Mouse (Mus musculus) ES-E14 (cell line): ENCODE results near the gene Sumo3. TPM values are rescaled to one million over a fixed set of nuclear protein-coding genes. Genes with fewer than 3 reads are reported as not detected.
A peak's percentile ranks its signal among the peaks of the same experiment; 100 is the strongest.

Experiments
- DNase-seq: peaks from one replicate; pipeline ENCODE4 v3.0.0-alpha.2; 2013; ENCODE audit warnings: low read depth, low spot score
- H3K27ac ChIP-seq: 2 replicates; pipeline ENCODE4 v1.5.1; 2012; ENCODE audit warnings: low read depth, mild to moderate bottlenecking, low read length, moderate library complexity, mixed read lengths; ENCODE audit not compliant: poor library complexity, insufficient read depth, severe bottlenecking
- H3K36me3 ChIP-seq: 2 replicates; pipeline ENCODE4 v1.6.1; 2012; ENCODE audit warnings: mild to moderate bottlenecking, low read length, moderate library complexity, mixed read lengths; ENCODE audit not compliant: control insufficient read depth, poor library complexity, insufficient read depth, severe bottlenecking
- H3K4me1 ChIP-seq, 2 experiments: fragments of 150-350 bp in 1 of 2; sonication (generic) in 1 of 2; 2 replicates each; pipeline ENCODE4 v1.6.1; 2012; ENCODE audit warnings: low read length in 2 of 2, mild to moderate bottlenecking in 1 of 2, mixed read lengths in 1 of 2; ENCODE audit not compliant: control insufficient read depth in 2 of 2, insufficient read depth in 2 of 2, poor library complexity in 1 of 2
- H3K4me3 ChIP-seq, 2 experiments: fragments of 150-350 bp in 1 of 2; sonication (generic) in 1 of 2; 2 replicates each; pipeline ENCODE4 v1.5.1; 2012; ENCODE audit warnings: low read length in 2 of 2, low read depth in 1 of 2, mild to moderate bottlenecking in 1 of 2, mixed read lengths in 1 of 2; ENCODE audit not compliant: insufficient read depth in 1 of 2, poor library complexity in 1 of 2, severe bottlenecking in 1 of 2
- H3K9ac ChIP-seq: 2 replicates; pipeline ENCODE4 v1.6.1; 2012; ENCODE audit warnings: low read depth, mild to moderate bottlenecking, low read length, mixed read lengths; ENCODE audit not compliant: poor library complexity, insufficient read depth, severe bottlenecking
- H3K9me3 ChIP-seq: fragments of 150-350 bp; sonication (generic); 2 replicates; pipeline ENCODE4 v1.6.1; 2012; ENCODE audit warnings: low read depth, mild to moderate bottlenecking, low read length; ENCODE audit not compliant: control insufficient read depth, insufficient read depth
- CHD2 ChIP-seq: IDR thresholded peaks from 2 replicates; pipeline ENCODE4 v1.6.1; 2014; ENCODE audit warnings: mild to moderate bottlenecking, low read depth, low read length, inconsistent platforms
- HCFC1 ChIP-seq: IDR thresholded peaks from 2 replicates; pipeline ENCODE4 v1.6.1; 2012; ENCODE audit warnings: low read length, inconsistent platforms, borderline replicate concordance; ENCODE audit not compliant: insufficient read depth
- MAFK ChIP-seq: IDR thresholded peaks from 2 replicates; pipeline ENCODE4 v1.6.1; 2014; ENCODE audit warnings: mild to moderate bottlenecking, low read depth, low read length, inconsistent platforms; ENCODE audit not compliant: insufficient read depth
- ZC3H11A ChIP-seq: IDR thresholded peaks from 2 replicates; pipeline ENCODE4 v1.6.1; 2012; ENCODE audit warnings: low read depth, mild to moderate bottlenecking, inconsistent platforms, low read length, borderline replicate concordance
- ZNF384 ChIP-seq: IDR thresholded peaks from 2 replicates; pipeline ENCODE4 v1.6.1; 2012; ENCODE audit warnings: low read depth, low read length, inconsistent platforms
- in situ Hi-C, 2 experiments: fragments of 600-800 bp; cut with MboI; formaldehyde crosslinking; loops; one replicate each; pipeline ENCODE4 v1.15.1; 2025; ENCODE audit warnings: low sequenced_read_pairs in 2 of 2, inconsistent platforms in 1 of 2; ENCODE audit not compliant: unreplicated experiment in 2 of 2
- total RNA-seq: library from RNA; depleted of rRNA; stranded (reverse); fragments of 300-350 nt; gene quantifications from 2 replicates; pipeline ENCODE4 v1.2.3, GENCODE M21; 2012

Gene Sumo3
- total RNA-seq, 1 experiment: 148 TPM

GRCm38 (mm10) chr10:77569973-77570658 lies 35.8 kb upstream of the Sumo3 start:
- H3K36me3 ChIP-seq: no peaks in the 10 kb centered on the region
- H3K27ac ChIP-seq: no peak overlapping the region
- no peak overlapping the region for H3K4me3 ChIP-seq
- in situ Hi-C loops: no loop called here
- peaks cover 2 to 23% of the 10 kb centered on the region in 2 experiments; a peak in 3 of 4 replicates for H3K4me1 ChIP-seq
- no peak for DNase-seq
- H3K9me3 ChIP-seq: no peaks in the 10 kb centered on the region
- no peak overlapping the region for H3K9ac ChIP-seq
- TF ChIP-seq MAFK: no peak
- no peak for TF ChIP-seq ZNF384
- no peak for TF ChIP-seq HCFC1
- TF ChIP-seq CHD2: no peak
- TF ChIP-seq ZC3H11A: no peak

- Histone ChIP-seq H3K36me3 (no peaks in the 10 kb centered on the region), H3K27ac (peak overlapping the region; percentile 61), H3K4me1 (peaks cover 2 to 23% of the 10 kb centered on the region in 2 experiments; a peak in 3 of 4 replicates), H3K9me3 (no peaks in the 10 kb centered on the region), H3K9ac (no peak overlapping the region), H3K4me3 (no peak overlapping the region)
- DNase-seq: peak; percentile 51
- in situ Hi-C loops: no loop called here
- TF ChIP-seq HCFC1 (no peak), ZC3H11A (peak; percentile 7; the same call in 1 of the 2 replicates)
These were observed 33.7 kb upstream of the Sumo3 start for GRCm38 (mm10) chr10:77572225-77572624.

GRCm38 (mm10) chr10:77573162-77573561 lies 32.7 kb upstream of the Sumo3 start:
- H3K36me3 ChIP-seq: no peaks in the 10 kb centered on the region
- no peak for DNase-seq
- in situ Hi-C loops: no loop called here
- peak overlapping the region; percentile 46; the same call in 1 of the 2 replicates for H3K27ac ChIP-seq
- H3K9me3 ChIP-seq: no peaks in the 10 kb centered on the region
- TF ChIP-seq CHD2 (no peak), MAFK (no peak), ZNF384 (no peak), ZC3H11A (no peak), HCFC1 (no peak)
- peaks cover 2 to 23% of the 10 kb centered on the region in 2 experiments; a peak in 3 of 4 replicates for H3K4me1 ChIP-seq
- no peak overlapping the region for H3K9ac ChIP-seq
- no peak overlapping the region for H3K4me3 ChIP-seq

- no peaks in the 10 kb centered on the region for H3K9me3 ChIP-seq
- no peak for TF ChIP-seq MAFK
- no peak for TF ChIP-seq CHD2
- no peak for TF ChIP-seq ZC3H11A
- TF ChIP-seq ZNF384: no peak
- no peak for TF ChIP-seq HCFC1
- H3K27ac ChIP-seq: no peak overlapping the region
- peaks cover 4% of the 10 kb centered on the region; the same call in 1 of the 2 replicates for H3K36me3 ChIP-seq
- H3K4me1 ChIP-seq: peaks cover 2 to 17% of the 10 kb centered on the region in 2 experiments; a peak in 3 of 4 replicates
- in situ Hi-C loops: no loop called here
- no peak for DNase-seq
- H3K9ac ChIP-seq: no peak overlapping the region
- H3K4me3 ChIP-seq: no peak overlapping the region
These were observed 25.6 kb upstream of the Sumo3 start for GRCm38 (mm10) chr10:77580027-77580920.
